Mouse (Mus musculus) thymus, adult 2 months (tissue): ENCODE data around the gene Dpp6. TPM values are rescaled to one million over a fixed set of nuclear protein-coding genes. Genes with fewer than 3 reads are reported as not detected.

ENCODE experiments used
- DNase-seq: peaks from one replicate; pipeline ENCODE4 v3.0.0; 2021
- H3K27ac ChIP-seq: fragments of 200-500 bp; 2 replicates; pipeline ENCODE4 v1.5.1; 2012; ENCODE audit warnings: low read length, control low read depth; ENCODE audit not compliant: control insufficient read depth, insufficient read depth
- H3K27me3 ChIP-seq: fragments of 200-500 bp; 2 replicates; pipeline ENCODE4 v1.6.1; 2012; ENCODE audit warnings: mild to moderate bottlenecking, low read length, moderate library complexity, mixed read lengths; ENCODE audit not compliant: control insufficient read depth, insufficient read depth
- H3K36me3 ChIP-seq: fragments of 200-500 bp; 2 replicates; pipeline ENCODE4 v1.6.1; 2012; ENCODE audit warnings: mild to moderate bottlenecking, low read length, moderate library complexity; ENCODE audit not compliant: control insufficient read depth, insufficient read depth
- H3K4me1 ChIP-seq: fragments of 200-500 bp; replicated peaks from 2 replicates; pipeline ENCODE4 v1.6.1; 2012; ENCODE audit warnings: low read length; ENCODE audit not compliant: control insufficient read depth, insufficient read depth
- H3K4me3 ChIP-seq: fragments of 200-500 bp; 2 replicates; pipeline ENCODE4 v1.5.1; 2012; ENCODE audit warnings: mild to moderate bottlenecking, low read length, control low read depth, moderate library complexity; ENCODE audit not compliant: control insufficient read depth, insufficient read depth
- CTCF ChIP-seq: fragments of 200-500 bp; IDR thresholded peaks from 2 replicates; pipeline ENCODE4 v1.5.1; 2012; ENCODE audit warnings: mild to moderate bottlenecking, control low read depth, low read length, moderate library complexity, borderline replicate concordance; ENCODE audit not compliant: control insufficient read depth, poor library complexity, insufficient read depth; ENCODE audit errors: extremely low read depth
- POLR2A ChIP-seq: fragments of 200-500 bp; IDR thresholded peaks from 2 replicates; pipeline ENCODE4 v1.6.1; 2012; ENCODE audit warnings: mild to moderate bottlenecking, low read length, control low read depth, moderate library complexity; ENCODE audit not compliant: control insufficient read depth, poor library complexity, insufficient read depth; ENCODE audit errors: extremely low read depth
- WGBS: fragments of 180-500 bp; shearing (Covaris S2); methylation state at CpG from one replicate; pipeline ENCODE4 v1.1.7; 2018; 5-methylcytosine and 5-hydroxymethylcytosine counted together
- polyA plus RNA-seq: library from polyadenylated mRNA; depleted of rRNA; stranded (reverse); fragments of >200 nt; gene quantifications from 2 replicates; pipeline ENCODE4 v1.2.3, GENCODE M21; 2012

Dpp6 gene
- polyA plus RNA-seq, 1 experiment: 4.8 TPM

GRCm38 (mm10) chr5:27194975-27195374 is 378.0 kb downstream of the Dpp6 start:
- Histone ChIP-seq H3K4me3 (no peak overlapping the region), H3K36me3 (no peaks in the 10 kb centered on the region), H3K27me3 (no peaks in the 10 kb centered on the region), H3K4me1 (no peaks in the 10 kb centered on the region), H3K27ac (no peak overlapping the region)
- no peak for TF ChIP-seq CTCF
- no peak for TF ChIP-seq POLR2A
- WGBS: 0% methylated on average over 1 of the region's 1 CpGs
- DNase-seq: no peak

- TF ChIP-seq POLR2A: no peak
- no peak for TF ChIP-seq CTCF
- Histone ChIP-seq H3K4me1 (no peaks in the 10 kb centered on the region), H3K27ac (no peak overlapping the region), H3K4me3 (no peak overlapping the region), H3K36me3 (no peaks in the 10 kb centered on the region), H3K27me3 (no peaks in the 10 kb centered on the region)
- no peak for DNase-seq
- 76% methylated on average over 2 of the region's 2 CpGs for WGBS
Measured at GRCm38 (mm10) chr5:27200581-27201341, 383.8 kb downstream of the Dpp6 start.

GRCm38 (mm10) chr5:27203131-27203530 is 386.1 kb downstream of the Dpp6 start:
- Histone ChIP-seq H3K27ac (no peak overlapping the region), H3K27me3 (no peaks in the 10 kb centered on the region), H3K4me3 (no peak overlapping the region), H3K36me3 (no peaks in the 10 kb centered on the region), H3K4me1 (no peaks in the 10 kb centered on the region)
- no peak for DNase-seq
- TF ChIP-seq CTCF: no peak
- no peak for TF ChIP-seq POLR2A

- no peak for DNase-seq
- TF ChIP-seq CTCF (no peak), POLR2A (no peak)
- no peaks in the 10 kb centered on the region for H3K4me1 ChIP-seq
- WGBS: 94% methylated on average over 3 of the region's 3 CpGs
- no peak overlapping the region for H3K27ac ChIP-seq
- H3K4me3 ChIP-seq: no peak overlapping the region
- no peaks in the 10 kb centered on the region for H3K36me3 ChIP-seq
- no peaks in the 10 kb centered on the region for H3K27me3 ChIP-seq
Measured at GRCm38 (mm10) chr5:27204721-27205120, 387.7 kb downstream of the Dpp6 start.

GRCm38 (mm10) chr5:27205754-27206153 is 388.8 kb downstream of the Dpp6 start:
- Histone ChIP-seq H3K27ac (no peak overlapping the region), H3K4me3 (no peak overlapping the region), H3K4me1 (no peaks in the 10 kb centered on the region), H3K36me3 (no peaks in the 10 kb centered on the region), H3K27me3 (no peaks in the 10 kb centered on the region)
- no peak for DNase-seq
- 43% methylated on average over 2 of the region's 2 CpGs for WGBS
- TF ChIP-seq CTCF (no peak), POLR2A (no peak)

GRCm38 (mm10) chr5:27206213-27206612 is 389.2 kb downstream of the Dpp6 start:
- TF ChIP-seq CTCF: no peak
- TF ChIP-seq POLR2A: no peak
- WGBS: 23% methylated on average over 7 of the region's 7 CpGs
- Histone ChIP-seq H3K36me3 (no peaks in the 10 kb centered on the region), H3K4me3 (no peak overlapping the region), H3K27me3 (no peaks in the 10 kb centered on the region), H3K4me1 (no peaks in the 10 kb centered on the region), H3K27ac (no peak overlapping the region)
- DNase-seq: no peak
